Mouse (Mus musculus) brain, embryonic 14.5 days (tissue): ENCODE results near the gene Chd6.
"Not testable (repeated sequence)": the region's sequence is repeated elsewhere in the genome, so short reads cannot be mapped to it uniquely, and the experiment has no call there.

Experiments
- CTCF ChIP-seq: fragments of 200-500 bp; IDR thresholded peaks from 2 replicates; pipeline ENCODE4 v1.5.1; 2012; ENCODE audit warnings: inconsistent platforms, mild to moderate bottlenecking, moderate library complexity, borderline replicate concordance; ENCODE audit not compliant: insufficient read depth, insufficient read length; ENCODE audit errors: extremely low read depth
- POLR2A ChIP-seq: fragments of 200-500 bp; IDR thresholded peaks from 2 replicates; pipeline ENCODE4 v1.6.1; 2012; ENCODE audit warnings: mild to moderate bottlenecking, inconsistent platforms, borderline replicate concordance; ENCODE audit not compliant: poor library complexity, insufficient read depth, insufficient read length, severe bottlenecking; ENCODE audit errors: extremely low read depth

GRCm38 (mm10) chr2:160957307-160957706 lies 151.6 kb downstream of the Chd6 start:
- TF ChIP-seq CTCF, POLR2A: not testable (repeated sequence)
